Mouse (Mus musculus): ENCODE results near the gene Thsd4. TPM values are rescaled to one million over a fixed set of nuclear protein-coding genes. Genes with fewer than 3 reads are reported as not detected.

Gene Thsd4
- polyA plus RNA-seq, 1 experiment from 2014 or later: 34.9 TPM

DNA sequence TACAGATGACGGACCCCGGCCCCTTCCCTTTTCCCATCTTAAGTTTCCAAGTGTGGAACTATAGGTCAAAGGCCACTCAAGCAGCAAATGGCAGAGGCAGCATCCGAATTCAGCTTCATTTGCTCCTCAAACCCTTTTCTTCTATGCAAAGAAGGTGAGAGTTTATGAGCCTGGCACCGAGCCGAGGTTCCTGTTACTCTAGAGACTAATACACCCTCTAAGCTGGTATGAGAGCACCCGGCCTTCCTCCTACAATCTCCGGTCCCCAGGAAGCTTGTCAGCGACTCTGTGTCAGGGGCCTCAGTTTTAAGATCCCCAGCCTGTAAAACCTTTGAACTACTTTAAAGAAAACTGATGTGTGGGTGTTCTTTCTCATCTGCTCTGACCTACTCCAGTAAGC is 231.1 kb downstream of the Thsd4 start:
- ATAC-seq (replicated peaks; ENCODE audit: low FRiP score, low TSS enrichment, low read depth): no peak
- Histone ChIP-seq H3K27ac (ENCODE audit: low read depth) (no peak overlapping the region), H3K36me3 (ENCODE audit: control insufficient read depth, insufficient read depth, low read length) (no peaks in the 10 kb centered on the region), H3K4me1 (replicated peaks; ENCODE audit: control insufficient read depth, insufficient read depth, low read length) (no peaks in the 10 kb centered on the region), H3K4me3 (ENCODE audit: low read depth, low read length) (no peak overlapping the region), H3K9me3 (ENCODE audit: control insufficient read depth, low read length) (no peaks in the 10 kb centered on the region), H3K4me2 (ENCODE audit: low read length) (no peak overlapping the region), H3K9ac (ENCODE audit: low read length) (no peak overlapping the region), H3K27me3 (replicated peaks; ENCODE audit: control insufficient read depth, insufficient read depth, low read length) (no peaks in the 10 kb centered on the region)
- DNase-seq (ENCODE audit: low spot score): no peak
- 77% methylated on average over 8 of the region's 8 CpGs for WGBS

DNA sequence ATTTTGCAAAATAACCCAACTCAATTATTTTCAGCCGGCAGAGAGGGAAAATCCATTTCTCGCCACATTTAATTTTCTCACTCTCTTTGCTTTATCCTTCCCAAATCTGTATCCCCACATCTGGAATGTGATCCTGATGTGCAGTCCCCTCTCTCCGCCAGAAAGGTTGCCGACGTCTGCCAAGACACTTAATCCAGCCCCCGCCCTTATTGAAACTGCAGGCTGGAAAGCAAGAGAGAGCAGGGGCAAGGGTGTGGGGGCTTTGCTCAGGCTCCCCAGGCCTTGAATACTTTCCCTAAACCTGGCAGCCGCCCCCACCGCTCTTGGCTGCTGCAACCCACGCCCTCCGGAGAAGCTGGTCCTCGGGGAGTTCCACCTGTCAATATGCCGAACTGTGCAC is 233.1 kb downstream of the Thsd4 start:
- Histone ChIP-seq H3K4me2 (ENCODE audit: low read length) (no peak overlapping the region), H3K9me3 (ENCODE audit: control insufficient read depth, low read length) (no peaks in the 10 kb centered on the region), H3K4me1 (replicated peaks; ENCODE audit: control insufficient read depth, insufficient read depth, low read length) (no peaks in the 10 kb centered on the region), H3K9ac (ENCODE audit: low read length) (no peak overlapping the region), H3K4me3 (ENCODE audit: low read depth, low read length) (no peak overlapping the region), H3K36me3 (ENCODE audit: control insufficient read depth, insufficient read depth, low read length) (no peaks in the 10 kb centered on the region), H3K27ac (ENCODE audit: low read depth) (no peak overlapping the region), H3K27me3 (replicated peaks; ENCODE audit: control insufficient read depth, insufficient read depth, low read length) (no peaks in the 10 kb centered on the region)
- no peak for DNase-seq (ENCODE audit: low spot score)
- no peak for ATAC-seq (replicated peaks; ENCODE audit: low FRiP score, low TSS enrichment, low read depth)
- 72% methylated on average over 12 of the region's 12 CpGs for WGBS

DNA sequence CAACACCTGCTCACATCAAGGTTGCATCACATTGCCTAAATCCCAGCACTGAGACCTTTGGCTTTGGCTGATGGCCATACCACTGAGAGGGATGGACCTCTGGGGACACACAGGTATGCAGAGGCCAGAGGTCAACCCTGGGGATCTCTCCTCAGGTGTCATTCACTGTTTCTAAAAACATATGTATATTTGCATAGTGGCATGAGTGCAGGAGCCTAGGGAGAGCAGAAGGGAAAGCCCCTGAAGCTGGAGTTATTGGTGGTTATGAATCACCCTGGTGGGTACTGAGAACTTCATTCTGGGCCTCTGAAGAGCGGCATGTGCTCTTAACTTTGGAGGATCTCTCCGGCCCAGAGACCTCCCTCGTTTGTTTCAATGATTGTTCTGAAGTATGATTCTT is 235.5 kb downstream of the Thsd4 start:
- H3K27me3 ChIP-seq (replicated peaks; ENCODE audit: control insufficient read depth, insufficient read depth, low read length): no peaks in the 10 kb centered on the region
- H3K4me2 ChIP-seq (ENCODE audit: low read length): no peak overlapping the region
- 84% methylated on average over 3 of the region's 3 CpGs for WGBS
- H3K4me3 ChIP-seq (ENCODE audit: low read depth, low read length): no peak overlapping the region
- no peaks in the 10 kb centered on the region for H3K9me3 ChIP-seq (ENCODE audit: control insufficient read depth, low read length)
- H3K9ac ChIP-seq (ENCODE audit: low read length): no peak overlapping the region
- H3K36me3 ChIP-seq (ENCODE audit: control insufficient read depth, insufficient read depth, low read length): no peaks in the 10 kb centered on the region
- ATAC-seq (replicated peaks; ENCODE audit: low FRiP score, low TSS enrichment, low read depth) (no peak), DNase-seq (ENCODE audit: low spot score) (no peak)
- no peaks in the 10 kb centered on the region; the same call in 1 of the 2 replicates for H3K4me1 ChIP-seq (replicated peaks; ENCODE audit: control insufficient read depth, insufficient read depth, low read length)
- H3K27ac ChIP-seq (ENCODE audit: low read depth): no peak overlapping the region

DNA sequence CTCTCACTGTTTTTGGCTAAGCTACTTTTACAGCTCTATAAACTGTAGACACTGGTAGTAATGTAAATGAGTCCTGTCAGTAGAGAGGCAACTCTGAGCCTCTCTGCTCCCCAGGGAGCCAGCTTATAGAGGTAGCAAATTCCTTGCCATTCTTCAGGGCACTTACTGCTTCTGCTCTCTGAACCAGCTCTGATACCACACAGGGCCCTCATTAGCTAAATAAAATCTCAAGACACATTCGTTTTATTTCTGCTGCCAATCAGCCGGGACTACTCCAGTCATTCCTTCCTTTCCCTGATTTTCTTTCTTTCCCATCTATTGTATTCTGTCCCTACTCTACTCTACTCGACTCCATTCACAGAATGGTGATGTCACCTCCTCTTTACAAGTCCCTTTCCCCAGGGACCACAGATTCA is 236.8 kb downstream of the Thsd4 start:
- 52% methylated on average over 3 of the region's 3 CpGs for WGBS
- no peaks in the 10 kb centered on the region for H3K9me3 ChIP-seq (ENCODE audit: control insufficient read depth, low read length)
- ATAC-seq (replicated peaks; ENCODE audit: low FRiP score, low TSS enrichment, low read depth): no peak
- no peak overlapping the region for H3K4me2 ChIP-seq (ENCODE audit: low read length)
- no peaks in the 10 kb centered on the region for H3K27me3 ChIP-seq (replicated peaks; ENCODE audit: control insufficient read depth, insufficient read depth, low read length)
- no peak overlapping the region for H3K9ac ChIP-seq (ENCODE audit: low read length)
- H3K36me3 ChIP-seq (ENCODE audit: control insufficient read depth, insufficient read depth, low read length): no peaks in the 10 kb centered on the region
- no peak overlapping the region for H3K4me3 ChIP-seq (ENCODE audit: low read depth, low read length)
- H3K4me1 ChIP-seq (replicated peaks; ENCODE audit: control insufficient read depth, insufficient read depth, low read length): peaks cover 9% of the 10 kb centered on the region
- no peak overlapping the region for H3K27ac ChIP-seq (ENCODE audit: low read depth)
- DNase-seq (ENCODE audit: low spot score): no peak

DNA sequence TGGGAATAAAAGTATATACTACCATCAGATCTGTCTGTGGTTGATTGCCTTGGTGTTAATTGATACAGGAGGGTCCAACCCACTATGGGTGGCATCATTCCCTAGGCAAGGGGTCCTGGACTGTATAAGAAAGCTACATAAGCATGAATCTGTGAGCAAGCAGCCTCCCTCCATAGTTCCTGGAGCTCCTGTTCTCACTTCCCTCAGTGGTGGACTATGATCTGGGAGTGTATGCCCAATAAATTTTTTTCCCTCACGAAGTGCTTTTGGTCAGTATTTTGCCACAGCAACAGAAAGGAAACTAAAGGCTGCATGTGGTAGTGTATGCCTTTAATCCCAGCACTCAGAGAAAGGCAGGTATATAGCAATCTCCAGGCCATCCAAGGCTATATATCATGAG is 237.5 kb downstream of the Thsd4 start:
- no peaks in the 10 kb centered on the region for H3K36me3 ChIP-seq (ENCODE audit: control insufficient read depth, insufficient read depth, low read length)
- no peak for ATAC-seq (replicated peaks; ENCODE audit: low FRiP score, low TSS enrichment, low read depth)
- DNase-seq (ENCODE audit: low spot score): no peak
- H3K4me3 ChIP-seq (ENCODE audit: low read depth, low read length): no peak overlapping the region
- no peaks in the 10 kb centered on the region for H3K27me3 ChIP-seq (replicated peaks; ENCODE audit: control insufficient read depth, insufficient read depth, low read length)
- no peak overlapping the region for H3K27ac ChIP-seq (ENCODE audit: low read depth)
- no peak overlapping the region for H3K9ac ChIP-seq (ENCODE audit: low read length)
- peaks cover 16% of the 10 kb centered on the region for H3K4me1 ChIP-seq (replicated peaks; ENCODE audit: control insufficient read depth, insufficient read depth, low read length)
- WGBS: 78% methylated on average over 1 of the region's 1 CpGs
- H3K9me3 ChIP-seq (ENCODE audit: control insufficient read depth, low read length): no peaks in the 10 kb centered on the region
- H3K4me2 ChIP-seq (ENCODE audit: low read length): no peak overlapping the region

DNA sequence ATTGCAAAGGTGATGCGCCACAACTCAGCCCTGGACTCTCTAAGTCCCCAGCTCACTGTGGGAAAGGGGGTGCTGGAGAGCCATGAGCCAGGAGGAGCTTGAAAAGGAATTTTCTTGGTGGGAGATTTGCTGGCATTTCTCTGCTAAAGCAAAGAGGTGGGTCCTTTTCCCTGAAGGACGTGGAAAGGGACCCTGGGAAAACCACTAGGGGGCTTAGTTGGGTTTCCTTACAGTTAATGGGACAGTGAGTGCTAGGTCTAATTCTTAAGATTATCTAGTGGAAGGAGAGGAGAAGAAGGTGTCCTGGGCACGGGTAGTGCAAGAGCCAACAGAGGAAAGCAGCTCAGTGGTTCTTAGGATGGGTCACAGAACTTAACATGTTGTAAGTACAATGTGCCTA is 238.3 kb downstream of the Thsd4 start:
- no peaks in the 10 kb centered on the region for H3K27me3 ChIP-seq (replicated peaks; ENCODE audit: control insufficient read depth, insufficient read depth, low read length)
- H3K4me1 ChIP-seq (replicated peaks; ENCODE audit: control insufficient read depth, insufficient read depth, low read length): peaks cover 16% of the 10 kb centered on the region
- no peak overlapping the region for H3K4me3 ChIP-seq (ENCODE audit: low read depth, low read length)
- ATAC-seq (replicated peaks; ENCODE audit: low FRiP score, low TSS enrichment, low read depth) (no peak), DNase-seq (ENCODE audit: low spot score) (no peak)
- WGBS: 55% methylated on average over 3 of the region's 3 CpGs
- H3K4me2 ChIP-seq (ENCODE audit: low read length): no peak overlapping the region
- no peak overlapping the region for H3K9ac ChIP-seq (ENCODE audit: low read length)
- H3K9me3 ChIP-seq (ENCODE audit: control insufficient read depth, low read length): no peaks in the 10 kb centered on the region
- H3K36me3 ChIP-seq (ENCODE audit: control insufficient read depth, insufficient read depth, low read length): no peaks in the 10 kb centered on the region
- H3K27ac ChIP-seq (ENCODE audit: low read depth): no peak overlapping the region

DNA sequence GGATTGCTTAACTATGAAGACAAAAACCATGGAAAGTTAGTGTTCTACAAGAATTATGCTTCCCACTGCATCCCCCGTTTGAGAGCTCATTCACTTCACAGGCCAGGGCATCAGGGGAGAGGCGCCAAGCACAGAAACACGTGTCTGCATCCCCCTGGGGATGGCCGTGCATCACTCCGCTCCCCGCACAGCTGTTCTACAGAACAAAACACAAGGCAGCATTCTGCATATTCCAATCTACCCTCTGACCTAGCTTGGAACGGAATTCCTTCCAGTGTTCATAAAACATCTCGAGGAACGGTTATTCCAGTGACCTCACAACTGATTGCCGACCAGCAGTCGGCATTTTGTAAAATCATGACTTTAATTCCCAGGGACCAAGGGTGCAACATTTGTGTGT is 240.6 kb downstream of the Thsd4 start:
- H3K4me3 ChIP-seq (ENCODE audit: low read depth, low read length): no peak overlapping the region
- H3K27ac ChIP-seq (ENCODE audit: low read depth): peak overlapping the region; percentile 80; the same call in 1 of the 2 replicates
- peaks cover 21% of the 10 kb centered on the region for H3K4me1 ChIP-seq (replicated peaks; ENCODE audit: control insufficient read depth, insufficient read depth, low read length)
- DNase-seq (ENCODE audit: low spot score) (peak; percentile 56), ATAC-seq (replicated peaks; ENCODE audit: low FRiP score, low TSS enrichment, low read depth) (0 out of 2 replicates have a peak, but pooled peaks have one; percentile 37)
- H3K4me2 ChIP-seq (ENCODE audit: low read length): no peak overlapping the region; the same call in 1 of the 2 replicates
- no peaks in the 10 kb centered on the region for H3K9me3 ChIP-seq (ENCODE audit: control insufficient read depth, low read length)
- WGBS: 39% methylated on average over 11 of the region's 11 CpGs
- no peaks in the 10 kb centered on the region for H3K36me3 ChIP-seq (ENCODE audit: control insufficient read depth, insufficient read depth, low read length)
- no peak overlapping the region for H3K9ac ChIP-seq (ENCODE audit: low read length)
- H3K27me3 ChIP-seq (replicated peaks; ENCODE audit: control insufficient read depth, insufficient read depth, low read length): no peaks in the 10 kb centered on the region

DNA sequence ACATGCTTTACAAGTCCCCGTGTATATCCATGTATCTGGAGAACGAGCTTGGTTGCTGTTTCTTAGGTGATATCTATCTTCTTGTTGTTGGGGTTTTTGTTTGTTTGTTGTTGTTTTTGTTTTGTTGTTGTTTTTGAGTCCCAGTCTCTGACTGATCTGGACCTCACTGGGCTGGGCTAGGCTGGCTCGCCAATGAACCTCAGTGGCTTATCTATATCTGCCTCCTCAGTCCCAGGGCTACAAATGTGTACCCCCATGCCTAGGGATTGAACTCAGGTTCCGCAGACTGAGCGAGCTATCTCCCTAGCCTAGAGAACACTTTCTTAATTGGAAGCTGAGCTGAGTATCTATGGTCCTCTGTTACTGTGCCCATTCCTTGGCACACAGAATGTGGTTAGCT is 241.1 kb downstream of the Thsd4 start:
- Histone ChIP-seq H3K4me2 (ENCODE audit: low read length) (no peak overlapping the region), H3K4me1 (replicated peaks; ENCODE audit: control insufficient read depth, insufficient read depth, low read length) (peaks cover 24% of the 10 kb centered on the region), H3K27me3 (replicated peaks; ENCODE audit: control insufficient read depth, insufficient read depth, low read length) (no peaks in the 10 kb centered on the region), H3K9me3 (ENCODE audit: control insufficient read depth, low read length) (no peaks in the 10 kb centered on the region), H3K9ac (ENCODE audit: low read length) (no peak overlapping the region), H3K27ac (ENCODE audit: low read depth) (peak overlapping the region; percentile 33; the same call in 1 of the 2 replicates), H3K4me3 (ENCODE audit: low read depth, low read length) (no peak overlapping the region), H3K36me3 (ENCODE audit: control insufficient read depth, insufficient read depth, low read length) (no peaks in the 10 kb centered on the region)
- WGBS: 84% methylated on average over 5 of the region's 5 CpGs
- ATAC-seq (replicated peaks; ENCODE audit: low FRiP score, low TSS enrichment, low read depth) (no peak), DNase-seq (ENCODE audit: low spot score) (no peak)

DNA sequence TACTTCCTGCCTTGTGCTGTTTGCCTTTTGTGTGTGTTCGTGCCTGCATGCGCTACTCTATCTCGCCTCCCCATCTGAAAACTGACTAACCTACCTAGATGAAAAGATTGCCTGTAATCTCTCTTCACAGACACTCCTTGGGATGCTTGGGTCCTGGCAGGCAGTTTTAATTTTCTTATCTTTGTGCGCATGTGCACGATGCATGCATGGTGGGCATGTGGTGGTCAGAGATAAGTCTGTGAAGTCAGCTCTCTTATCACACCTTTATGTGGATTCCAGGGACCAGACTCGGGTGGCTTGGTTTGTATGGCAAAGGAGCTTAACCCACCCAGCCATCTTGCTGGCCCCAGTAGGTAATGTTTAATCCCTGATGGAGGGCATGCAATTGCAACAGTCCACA is 242.3 kb downstream of the Thsd4 start:
- ATAC-seq (replicated peaks; ENCODE audit: low FRiP score, low TSS enrichment, low read depth): no peak
- no peak overlapping the region for H3K4me3 ChIP-seq (ENCODE audit: low read depth, low read length)
- no peaks in the 10 kb centered on the region for H3K9me3 ChIP-seq (ENCODE audit: control insufficient read depth, low read length)
- H3K4me1 ChIP-seq (replicated peaks; ENCODE audit: control insufficient read depth, insufficient read depth, low read length): peaks cover 24% of the 10 kb centered on the region
- WGBS: 65% methylated on average over 6 of the region's 6 CpGs
- no peak overlapping the region for H3K27ac ChIP-seq (ENCODE audit: low read depth)
- H3K9ac ChIP-seq (ENCODE audit: low read length): no peak overlapping the region
- H3K4me2 ChIP-seq (ENCODE audit: low read length): no peak overlapping the region
- no peaks in the 10 kb centered on the region for H3K36me3 ChIP-seq (ENCODE audit: control insufficient read depth, insufficient read depth, low read length)
- no peaks in the 10 kb centered on the region for H3K27me3 ChIP-seq (replicated peaks; ENCODE audit: control insufficient read depth, insufficient read depth, low read length)
- DNase-seq (ENCODE audit: low spot score): no peak
